Mouse (Mus musculus) testis, adult 2 months (tissue): Measurements from ENCODE around the gene Rbbp6. TPM values are rescaled to one million over a fixed set of nuclear protein-coding genes. Genes with fewer than 3 reads are reported as not detected.

Experiments used
- H3K27ac ChIP-seq: fragments of 200-500 bp; 2 replicates; pipeline ENCODE4 v1.5.1; 2012; ENCODE audit warnings: low read depth, low read length; ENCODE audit not compliant: control insufficient read depth, insufficient read depth
- H3K27me3 ChIP-seq: fragments of 200-500 bp; 2 replicates; pipeline ENCODE4 v1.6.1; 2012; ENCODE audit warnings: mild to moderate bottlenecking, low read length, moderate library complexity; ENCODE audit not compliant: control insufficient read depth, insufficient read depth
- H3K36me3 ChIP-seq: fragments of 200-500 bp; 2 replicates; pipeline ENCODE4 v1.6.1; 2012; ENCODE audit warnings: mild to moderate bottlenecking, low read length; ENCODE audit not compliant: control insufficient read depth, insufficient read depth
- H3K4me1 ChIP-seq: fragments of 200-500 bp; 2 replicates; pipeline ENCODE4 v1.6.1; 2012; ENCODE audit warnings: low read length; ENCODE audit not compliant: control insufficient read depth, insufficient read depth
- H3K4me3 ChIP-seq: fragments of 200-500 bp; 2 replicates; pipeline ENCODE4 v1.5.1; 2012; ENCODE audit warnings: low read depth, mild to moderate bottlenecking, low read length, moderate library complexity, mixed read lengths; ENCODE audit not compliant: control insufficient read depth
- CTCF ChIP-seq: fragments of 200-500 bp; IDR thresholded peaks from 2 replicates; pipeline ENCODE4 v1.5.1; 2012; ENCODE audit warnings: low read depth, mild to moderate bottlenecking, inconsistent platforms, low read length, moderate library complexity; ENCODE audit not compliant: control insufficient read depth, insufficient read depth, insufficient replicate concordance
- POLR2A ChIP-seq: fragments of 200-500 bp; IDR thresholded peaks from 2 replicates; pipeline ENCODE4 v1.6.1; 2012; ENCODE audit warnings: low read depth, mild to moderate bottlenecking, inconsistent platforms, low read length, moderate library complexity; ENCODE audit not compliant: control insufficient read depth
- polyA plus RNA-seq: library from polyadenylated mRNA; depleted of rRNA; stranded (reverse); fragments of >200 nt; gene quantifications from 2 replicates; pipeline ENCODE4 v1.2.3, GENCODE M21; 2012

The Rbbp6 gene
- polyA plus RNA-seq, 1 experiment = 34.3 TPM

GRCm38 (mm10) chr7:122970864-122971420, 5.5 kb downstream of the Rbbp6 start:
- Histone ChIP-seq H3K4me3 (peak overlapping the region; percentile 99), H3K27ac (peak overlapping the region; percentile 83), H3K4me1 (peaks cover 2% of the 10 kb centered on the region), H3K36me3 (no peaks in the 10 kb centered on the region), H3K27me3 (no peaks in the 10 kb centered on the region)
- TF ChIP-seq CTCF (no peak), POLR2A (no peak)

DNA sequence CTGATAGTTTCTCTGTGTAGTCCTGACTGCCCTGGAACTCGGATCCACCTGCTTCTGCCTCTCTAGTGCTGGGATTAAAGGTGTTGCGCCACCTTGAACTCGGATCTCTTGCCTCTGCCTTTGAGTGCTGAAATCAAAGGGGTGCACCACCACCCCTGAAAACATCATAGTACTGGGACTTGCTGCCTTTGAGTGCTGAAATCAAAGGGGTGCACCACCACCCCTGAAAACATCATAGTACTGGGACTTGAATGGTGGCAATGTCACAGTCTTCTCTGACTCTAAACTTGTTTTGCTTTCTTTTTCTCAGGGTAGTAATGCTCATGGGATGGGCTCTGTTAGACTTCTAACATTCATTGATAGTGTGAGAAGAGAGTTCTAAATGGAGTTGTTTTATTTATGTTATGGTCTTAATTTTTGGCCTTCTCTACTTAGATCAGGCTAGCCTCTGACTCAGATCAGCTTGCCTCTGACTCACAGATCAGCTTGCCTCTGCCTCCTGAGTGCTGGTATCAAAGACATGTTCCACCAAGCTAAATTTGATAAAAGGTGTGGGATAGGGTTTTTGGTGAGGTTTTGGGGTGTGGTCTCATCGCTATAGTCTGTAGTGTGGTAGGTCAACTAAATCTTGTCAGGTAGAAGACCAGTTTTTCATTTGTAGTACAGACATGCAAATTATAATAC, 6.7 kb downstream of the Rbbp6 start:
- Histone ChIP-seq H3K27me3 (no peaks in the 10 kb centered on the region), H3K27ac (no peak overlapping the region; the same call in 1 of the 2 replicates), H3K4me3 (peak overlapping the region; percentile 71), H3K4me1 (peaks cover 2% of the 10 kb centered on the region), H3K36me3 (no peaks in the 10 kb centered on the region)
- TF ChIP-seq POLR2A (no peak), CTCF (no peak)

DNA sequence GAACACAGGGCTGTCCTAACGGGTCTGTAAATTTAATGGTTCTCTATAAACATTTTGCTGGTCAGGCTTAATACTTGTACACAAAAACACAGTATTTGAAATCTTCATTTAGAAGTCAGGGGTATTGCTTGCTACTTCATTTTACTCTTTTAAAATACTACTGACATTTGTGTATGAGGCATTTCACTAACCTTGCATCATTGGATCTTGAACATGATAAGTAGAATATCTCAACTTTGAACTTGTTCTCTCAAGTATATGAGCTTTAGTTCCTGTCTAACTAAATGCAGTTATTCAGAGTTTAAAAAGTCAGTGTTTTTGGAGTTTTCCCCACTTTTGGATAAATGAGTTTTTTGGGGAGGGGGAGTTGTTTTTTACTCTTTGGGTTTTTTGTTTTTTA, 14.0 kb downstream of the Rbbp6 start:
- no peaks in the 10 kb centered on the region for H3K27me3 ChIP-seq
- TF ChIP-seq CTCF (no peak), POLR2A (no peak)
- no peak overlapping the region for H3K4me3 ChIP-seq
- H3K27ac ChIP-seq = no peak overlapping the region
- no peaks in the 10 kb centered on the region; the same call in 1 of the 2 replicates for H3K4me1 ChIP-seq
- no peaks in the 10 kb centered on the region for H3K36me3 ChIP-seq

DNA sequence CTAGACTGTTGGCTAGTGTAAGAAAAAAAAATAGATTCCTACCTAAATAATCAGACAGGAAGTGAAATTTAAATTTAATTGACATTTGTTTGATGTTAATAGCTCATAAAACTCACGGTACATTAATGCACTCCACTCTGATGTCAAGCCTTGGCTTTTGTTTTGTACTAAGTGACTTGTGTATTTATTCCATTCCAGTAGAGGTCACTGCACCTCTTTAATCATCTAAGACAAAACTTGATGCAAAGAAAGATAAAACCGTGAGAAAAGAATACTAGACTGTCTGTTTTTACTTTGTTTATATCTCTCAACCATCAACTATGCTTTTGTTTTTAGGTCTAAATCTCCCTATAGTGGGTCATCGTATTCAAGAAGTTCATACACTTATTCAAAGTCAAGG, 32.7 kb downstream of the Rbbp6 start:
- no peaks in the 10 kb centered on the region for H3K27me3 ChIP-seq
- H3K4me1 ChIP-seq = peaks cover 2% of the 10 kb centered on the region; the same call in 1 of the 2 replicates
- H3K36me3 ChIP-seq = peaks cover 3% of the 10 kb centered on the region; the same call in 1 of the 2 replicates
- no peak for TF ChIP-seq CTCF
- no peak for TF ChIP-seq POLR2A
- no peak overlapping the region for H3K27ac ChIP-seq
- no peak overlapping the region for H3K4me3 ChIP-seq

DNA sequence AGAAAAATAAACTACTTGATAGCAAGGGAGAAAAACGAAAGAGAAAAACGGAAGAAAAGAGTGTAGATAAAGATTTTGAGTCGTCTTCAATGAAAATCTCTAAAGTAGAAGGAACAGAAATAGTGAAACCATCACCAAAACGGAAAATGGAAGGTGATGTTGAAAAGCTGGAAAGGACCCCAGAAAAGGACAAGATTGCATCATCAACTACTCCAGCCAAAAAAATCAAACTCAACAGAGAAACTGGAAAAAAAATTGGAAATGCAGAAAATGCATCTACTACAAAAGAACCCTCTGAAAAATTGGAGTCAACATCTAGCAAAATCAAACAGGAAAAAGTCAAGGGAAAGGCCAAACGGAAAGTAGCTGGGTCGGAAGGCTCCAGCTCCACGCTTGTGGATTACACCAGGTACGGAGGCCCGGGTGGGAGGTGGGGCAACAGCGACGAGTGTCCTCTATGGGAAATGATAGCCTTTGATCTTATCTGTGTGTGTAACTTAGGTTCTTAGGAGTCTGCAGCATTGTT, 34.4 kb downstream of the Rbbp6 start:
- Histone ChIP-seq H3K4me1 (peaks cover 2% of the 10 kb centered on the region; the same call in 1 of the 2 replicates), H3K27me3 (no peaks in the 10 kb centered on the region), H3K27ac (no peak overlapping the region), H3K36me3 (peaks cover 3% of the 10 kb centered on the region; the same call in 1 of the 2 replicates), H3K4me3 (no peak overlapping the region)
- TF ChIP-seq POLR2A = no peak
- TF ChIP-seq CTCF = no peak

- Histone ChIP-seq H3K4me3 (no peak overlapping the region), H3K27ac (no peak overlapping the region), H3K4me1 (peaks cover 2% of the 10 kb centered on the region; the same call in 1 of the 2 replicates), H3K27me3 (no peaks in the 10 kb centered on the region), H3K36me3 (peaks cover 3% of the 10 kb centered on the region; the same call in 1 of the 2 replicates)
- TF ChIP-seq POLR2A (no peak), CTCF (no peak)
These were observed 35.3 kb downstream of the Rbbp6 start for GRCm38 (mm10) chr7:123000796-123001195.

- no peak overlapping the region for H3K27ac ChIP-seq
- no peak overlapping the region for H3K4me3 ChIP-seq
- H3K27me3 ChIP-seq = no peaks in the 10 kb centered on the region
- peaks cover 2% of the 10 kb centered on the region; the same call in 1 of the 2 replicates for H3K4me1 ChIP-seq
- TF ChIP-seq CTCF (no peak), POLR2A (no peak)
- H3K36me3 ChIP-seq = peaks cover 3% of the 10 kb centered on the region; the same call in 1 of the 2 replicates
These were observed 36.0 kb downstream of the Rbbp6 start for GRCm38 (mm10) chr7:123001341-123002027.
